Mouse (Mus musculus) forebrain, postnatal 0 days (tissue): ENCODE data around the gene Ppp1r9b. TPM values are rescaled to one million over a fixed set of nuclear protein-coding genes. Genes with fewer than 3 reads are reported as not detected.

Experiments
- ATAC-seq: fragments of 200-750 bp; cut with Nextera tagmentation; 2 replicates; pipeline ENCODE4 v1.8.0; 2017; ENCODE audit warnings: mild to moderate bottlenecking, moderate library complexity
- DNase-seq: peaks from one replicate; pipeline ENCODE4 v3.0.0-alpha.2; 2015
- H3K27ac ChIP-seq: fragments of 300-500 bp; sonication (generic); 2 replicates; pipeline ENCODE4 v1.5.1; 2014; ENCODE audit warnings: low read depth, mild to moderate bottlenecking, antibody characterized with exemption, low read length, moderate library complexity, mixed read lengths
- H3K27me3 ChIP-seq: fragments of 300-500 bp; sonication (generic); 2 replicates; pipeline ENCODE4 v1.6.1; 2014; ENCODE audit warnings: mild to moderate bottlenecking, low read length, mixed read lengths; ENCODE audit not compliant: insufficient read depth
- H3K36me3 ChIP-seq: fragments of 300-500 bp; sonication (generic); 2 replicates; pipeline ENCODE4 v1.6.1; 2014; ENCODE audit warnings: mild to moderate bottlenecking, moderate library complexity; ENCODE audit not compliant: insufficient read depth
- H3K4me1 ChIP-seq: fragments of 300-500 bp; sonication (generic); 2 replicates; pipeline ENCODE4 v1.6.1; 2014; ENCODE audit warnings: antibody characterized with exemption; ENCODE audit not compliant: insufficient read depth
- H3K4me2 ChIP-seq: fragments of 300-500 bp; sonication (generic); 2 replicates; pipeline ENCODE4 v1.6.1; 2014; ENCODE audit warnings: low read depth, mild to moderate bottlenecking, moderate library complexity
- H3K4me3 ChIP-seq: fragments of 300-500 bp; sonication (generic); 2 replicates; pipeline ENCODE4 v1.5.1; 2014; ENCODE audit warnings: low read depth, low read length, mixed read lengths
- H3K9ac ChIP-seq: fragments of 300-500 bp; sonication (generic); 2 replicates; pipeline ENCODE4 v1.6.1; 2014; ENCODE audit warnings: mild to moderate bottlenecking
- H3K9me3 ChIP-seq: fragments of 300-500 bp; sonication (generic); 2 replicates; pipeline ENCODE4 v1.6.1; 2016; ENCODE audit warnings: low read length
- CTCF ChIP-seq: sonication (generic); IDR thresholded peaks from 2 replicates; pipeline ENCODE4 v1.5.1; 2016; ENCODE audit warnings: antibody characterized with exemption, control low read depth, low read depth
- WGBS: fragments of 180-500 bp; shearing (Covaris S2); extraction: QIAGEN DNeasy Blood & Tissue Kit; methylation state at CpG from one replicate; pipeline ENCODE4 v1.1.7; 2014; 5-methylcytosine and 5-hydroxymethylcytosine counted together
- polyA plus RNA-seq: library from polyadenylated mRNA; unstranded; fragments of >200 nt; fragmentation: Nextera tagmentation; extraction: Ambion mirVana; gene quantifications from 2 replicates; pipeline ENCODE4 v1.2.1, GENCODE M21; 2015
- total RNA-seq: library from RNA; depleted of rRNA; stranded (reverse); fragments of >200 nt; gene quantifications from 2 replicates; pipeline ENCODE4 v1.2.3, GENCODE M21; 2014

Gene Ppp1r9b
- total and polyA plus RNA-seq, 2 experiments from 2014 or later = 22.3 to 202 TPM

DNA sequence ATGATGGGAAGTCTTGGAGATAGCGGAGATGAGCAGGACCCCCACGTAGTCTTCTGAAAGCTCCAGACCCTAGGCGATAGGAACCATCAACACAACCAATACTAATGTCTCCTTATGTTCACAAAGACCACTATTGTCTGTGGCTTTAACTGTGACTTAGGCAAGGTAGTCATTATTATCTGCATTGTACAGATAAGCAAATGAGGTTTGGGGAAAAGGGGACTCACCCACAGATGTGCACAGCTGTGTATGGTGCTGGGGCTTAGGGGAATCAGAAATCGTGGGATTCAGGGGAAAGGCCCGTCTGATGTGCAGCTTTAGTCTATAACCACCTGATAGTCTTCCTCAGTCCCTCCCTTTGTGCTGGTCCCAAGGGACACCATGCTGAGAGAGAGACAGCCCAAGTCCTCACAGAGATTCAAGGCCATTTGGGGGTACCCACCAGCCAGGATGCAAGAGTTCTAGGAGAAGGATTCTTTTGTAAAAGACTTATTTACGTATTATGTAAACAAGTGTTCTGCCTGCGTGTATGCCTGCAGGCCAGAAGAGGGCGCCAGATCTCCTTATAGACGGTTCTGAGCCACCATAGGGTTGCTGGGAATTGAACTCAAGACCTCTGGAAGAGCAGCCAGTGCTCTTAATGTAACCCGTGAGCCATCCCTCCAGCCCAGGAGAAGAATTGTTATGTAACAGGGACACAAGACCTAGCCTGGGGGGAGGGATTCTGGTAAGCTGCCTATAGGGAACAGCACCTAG, 31.6 kb downstream of the Ppp1r9b start:
- H3K27me3 ChIP-seq = no peaks in the 10 kb centered on the region
- H3K36me3 ChIP-seq = peaks cover 78% of the 10 kb centered on the region
- DNase-seq (peak; percentile 31), ATAC-seq (no peak)
- H3K9ac ChIP-seq = no peak overlapping the region
- H3K9me3 ChIP-seq = no peaks in the 10 kb centered on the region
- 83% methylated on average over 10 of the region's 10 CpGs for WGBS
- H3K4me1 ChIP-seq = no peaks in the 10 kb centered on the region
- no peak overlapping the region for H3K4me3 ChIP-seq
- TF ChIP-seq CTCF = peak; percentile 56
- no peak overlapping the region for H3K4me2 ChIP-seq
- H3K27ac ChIP-seq = no peak overlapping the region

DNA sequence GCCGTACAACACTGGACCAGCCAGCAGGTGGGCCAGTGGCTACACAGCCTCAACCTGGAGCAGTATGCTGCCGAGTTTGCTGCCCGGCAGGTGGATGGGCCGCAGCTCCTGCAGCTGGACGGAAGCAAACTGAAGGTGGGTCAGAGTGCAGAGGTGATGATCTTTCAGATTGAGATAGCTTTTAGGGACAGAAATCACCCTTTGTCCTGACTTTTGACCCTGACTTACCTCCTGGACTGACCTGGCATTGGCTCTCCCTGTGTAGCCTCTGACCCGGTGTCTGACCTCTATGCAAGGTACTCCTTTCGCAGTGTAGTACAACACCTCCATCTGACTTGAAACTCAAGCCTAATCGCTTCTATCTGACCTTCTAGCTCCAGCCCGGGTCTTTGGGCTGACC, 32.6 kb downstream of the Ppp1r9b start:
- Histone ChIP-seq H3K9me3 (no peaks in the 10 kb centered on the region), H3K36me3 (peaks cover 74% of the 10 kb centered on the region), H3K4me3 (no peak overlapping the region), H3K27ac (no peak overlapping the region), H3K4me1 (no peaks in the 10 kb centered on the region), H3K9ac (no peak overlapping the region), H3K27me3 (no peaks in the 10 kb centered on the region), H3K4me2 (no peak overlapping the region)
- ATAC-seq (no peak), DNase-seq (no peak)
- 0 out of 2 replicates have a peak, but pooled peaks have one; percentile 4 for TF ChIP-seq CTCF
- 92% methylated on average over 9 of the region's 9 CpGs for WGBS

DNA sequence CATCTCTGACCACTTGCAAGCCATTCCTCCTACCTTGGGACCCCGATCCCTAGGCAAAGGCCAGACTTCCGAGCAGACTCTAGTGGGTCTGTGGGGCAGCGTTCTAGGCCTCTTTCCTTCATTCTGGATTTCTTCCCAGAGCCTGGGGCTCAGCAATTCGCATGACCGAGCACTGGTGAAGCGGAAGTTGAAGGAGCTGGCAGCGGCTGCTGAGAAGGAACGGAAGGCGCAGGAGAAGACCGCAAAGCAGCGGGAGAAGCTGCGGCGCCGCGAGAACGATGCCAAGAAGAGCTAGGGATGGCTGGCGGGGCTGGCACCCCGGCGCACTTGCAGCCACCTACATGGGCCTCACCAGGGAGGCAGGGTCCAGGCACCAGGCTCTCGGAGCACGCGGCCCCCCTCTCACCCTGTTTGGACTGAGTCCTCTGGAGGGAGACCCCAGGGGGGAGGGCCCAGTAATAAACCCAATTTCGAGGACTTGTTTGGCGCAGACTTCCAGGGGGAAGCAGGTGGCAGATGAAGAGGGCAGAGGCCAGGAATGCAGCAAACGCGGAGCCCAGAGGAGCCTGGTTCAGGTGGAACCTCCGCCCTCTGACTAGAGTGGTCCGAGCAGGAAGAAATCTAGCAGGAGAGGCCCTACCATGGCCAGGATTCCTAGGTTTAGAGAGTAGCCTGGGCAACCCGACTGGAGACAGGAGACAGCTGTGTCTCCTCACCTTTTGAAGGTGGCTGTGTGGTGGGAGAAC, 33.8 kb downstream of the Ppp1r9b start:
- Histone ChIP-seq H3K27me3 (no peaks in the 10 kb centered on the region), H3K4me1 (no peaks in the 10 kb centered on the region), H3K36me3 (peaks cover 64% of the 10 kb centered on the region), H3K27ac (peak overlapping the region; percentile 50), H3K4me2 (no peak overlapping the region), H3K4me3 (no peak overlapping the region), H3K9ac (no peak overlapping the region), H3K9me3 (no peaks in the 10 kb centered on the region)
- peak; percentile 66 for DNase-seq
- 40% methylated on average over 29 of the region's 29 CpGs for WGBS
- no peak for TF ChIP-seq CTCF
- peak; percentile 28 for ATAC-seq

GRCm38 (mm10) chr11:95025227-95026012, 34.6 kb downstream of the Ppp1r9b start:
- 88% methylated on average over 11 of the region's 11 CpGs for WGBS
- no peak for TF ChIP-seq CTCF
- Histone ChIP-seq H3K4me1 (no peaks in the 10 kb centered on the region), H3K4me2 (no peak overlapping the region), H3K4me3 (no peak overlapping the region), H3K9ac (no peak overlapping the region), H3K27me3 (no peaks in the 10 kb centered on the region), H3K9me3 (no peaks in the 10 kb centered on the region), H3K36me3 (peaks cover 56% of the 10 kb centered on the region), H3K27ac (no peak overlapping the region)
- DNase-seq (no peak), ATAC-seq (no peak)

- H3K4me2 ChIP-seq = no peak overlapping the region
- no peaks in the 10 kb centered on the region for H3K9me3 ChIP-seq
- H3K4me1 ChIP-seq = no peaks in the 10 kb centered on the region
- peaks cover 49% of the 10 kb centered on the region for H3K36me3 ChIP-seq
- no peak for ATAC-seq
- H3K27me3 ChIP-seq = no peaks in the 10 kb centered on the region
- H3K27ac ChIP-seq = no peak overlapping the region
- no peak overlapping the region for H3K4me3 ChIP-seq
- TF ChIP-seq CTCF = no peak
- DNase-seq = no peak
- 71% methylated on average over 6 of the region's 6 CpGs for WGBS
- no peak overlapping the region for H3K9ac ChIP-seq
These were observed 35.3 kb downstream of the Ppp1r9b start for GRCm38 (mm10) chr11:95026090-95026542.

GRCm38 (mm10) chr11:95026849-95027248, 36.0 kb downstream of the Ppp1r9b start:
- no peak for TF ChIP-seq CTCF
- Histone ChIP-seq H3K9ac (no peak overlapping the region), H3K27me3 (no peaks in the 10 kb centered on the region), H3K4me1 (no peaks in the 10 kb centered on the region), H3K9me3 (no peaks in the 10 kb centered on the region), H3K4me2 (no peak overlapping the region), H3K27ac (no peak overlapping the region), H3K36me3 (peaks cover 42% of the 10 kb centered on the region), H3K4me3 (no peak overlapping the region)
- ATAC-seq = no peak; the same call in 1 of the 2 replicates
- no peak for DNase-seq
- 84% methylated on average over 6 of the region's 6 CpGs for WGBS
